37 mouse cellular contexts compared by ENCODE assay signal in the genomic region with DNA sequence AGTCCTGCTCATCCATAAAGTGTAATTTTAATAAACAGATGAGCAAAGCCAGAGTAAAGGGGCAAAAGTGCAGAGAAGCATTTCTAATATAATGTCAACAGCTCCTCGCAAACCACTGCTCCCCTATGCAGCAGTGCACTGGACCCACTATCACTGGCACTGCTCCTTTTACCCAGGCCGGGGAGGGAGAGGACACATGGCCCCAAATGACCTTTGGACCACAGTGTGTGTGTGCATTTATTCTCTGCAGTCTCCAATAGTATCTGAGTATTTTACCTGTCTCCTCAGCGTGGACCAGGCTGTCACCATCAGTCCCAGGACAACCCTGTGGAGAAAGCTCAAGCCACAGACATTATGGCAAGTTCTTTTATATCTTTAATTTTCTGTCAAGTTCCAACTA. TPM values are rescaled to one million over a fixed set of nuclear protein-coding genes. Genes with fewer than 3 reads are reported as not detected.
"Had no signal": no experiment of that assay in that cellular context is flagged by ENCODE, and none has a peak within 500 bp of the region (broad histone marks: within the 10 kb centered on the region; RNA-seq: fewer than 3 reads in every experiment).

No protein-coding gene starts in this region.

RNA-seq across cellular contexts. Expression of a gene that starts 21.7 kb away (rescaled TPM):
- total RNA-seq: gastrocnemius, adult 2 months; gastrocnemius, postnatal 10 days; gastrocnemius, postnatal 25 days; gastrocnemius, postnatal 4 days; granulocyte monocyte progenitor cell, adult 5-6 weeks; heart, adult 18-20 months; heart, adult 8-10 months; heart, postnatal 10 days; heart, postnatal 25 days; heart, postnatal 4 days; layer of hippocampus, adult 18-20 months; layer of hippocampus, adult 8-10 months; layer of hippocampus, postnatal 14 days; layer of hippocampus, postnatal 36 days; left cerebral cortex, adult 18-20 months; left cerebral cortex, adult 8-10 months; left cerebral cortex, postnatal 10 days; left cerebral cortex, postnatal 25 days; left cerebral cortex, postnatal 4 days; liver, adult 2 months had no signal
- polyA plus RNA-seq: frontal cortex, adult 2 months; heart, embryonic 10.5 days; heart, embryonic 12.5 days; heart, embryonic 14.5 days; heart, embryonic 16.5 days; hindbrain, embryonic 10.5 days; hindbrain, embryonic 12.5 days; hindbrain, embryonic 14.5 days; hindbrain, embryonic 16.5 days; intestine, embryonic 14.5 days; kidney, embryonic 15.5 days; kidney, postnatal 0 days; large intestine, adult 2 months; limb, embryonic 11.5 days; limb, embryonic 13.5 days; limb, embryonic 15.5 days; liver, adult 2 months; liver, embryonic 12.5 days had no signal

RNA-seq across cellular contexts. Expression of a gene that starts 32.9 kb away (rescaled TPM):
- total RNA-seq: gastrocnemius, adult 2 months; gastrocnemius, postnatal 10 days; gastrocnemius, postnatal 25 days; gastrocnemius, postnatal 4 days; granulocyte monocyte progenitor cell, adult 5-6 weeks; heart, adult 18-20 months; heart, adult 8-10 months; heart, postnatal 10 days; heart, postnatal 25 days; heart, postnatal 4 days; layer of hippocampus, adult 18-20 months; layer of hippocampus, adult 8-10 months; layer of hippocampus, postnatal 14 days; layer of hippocampus, postnatal 36 days; left cerebral cortex, adult 18-20 months; left cerebral cortex, adult 8-10 months; left cerebral cortex, postnatal 10 days; left cerebral cortex, postnatal 25 days; left cerebral cortex, postnatal 4 days; liver, adult 2 months had no signal
- polyA plus RNA-seq: frontal cortex, adult 2 months; heart, embryonic 10.5 days; heart, embryonic 12.5 days; heart, embryonic 14.5 days; heart, embryonic 16.5 days; hindbrain, embryonic 10.5 days; hindbrain, embryonic 12.5 days; hindbrain, embryonic 14.5 days; hindbrain, embryonic 16.5 days; intestine, embryonic 14.5 days; kidney, embryonic 15.5 days; kidney, postnatal 0 days; large intestine, adult 2 months; limb, embryonic 11.5 days; limb, embryonic 13.5 days; limb, embryonic 15.5 days; liver, adult 2 months; liver, embryonic 12.5 days had no signal

RNA-seq across cellular contexts. Expression of a gene that starts 54.7 kb away (rescaled TPM):
- total RNA-seq: gastrocnemius, adult 2 months; gastrocnemius, postnatal 10 days; gastrocnemius, postnatal 25 days; gastrocnemius, postnatal 4 days; granulocyte monocyte progenitor cell, adult 5-6 weeks; heart, adult 18-20 months; heart, adult 8-10 months; heart, postnatal 10 days; heart, postnatal 25 days; heart, postnatal 4 days; layer of hippocampus, adult 18-20 months; layer of hippocampus, adult 8-10 months; layer of hippocampus, postnatal 14 days; layer of hippocampus, postnatal 36 days; left cerebral cortex, adult 18-20 months; left cerebral cortex, adult 8-10 months; left cerebral cortex, postnatal 10 days; left cerebral cortex, postnatal 25 days; left cerebral cortex, postnatal 4 days; liver, adult 2 months had no signal
- polyA plus RNA-seq: frontal cortex, adult 2 months; heart, embryonic 10.5 days; heart, embryonic 12.5 days; heart, embryonic 14.5 days; heart, embryonic 16.5 days; hindbrain, embryonic 10.5 days; hindbrain, embryonic 12.5 days; hindbrain, embryonic 14.5 days; hindbrain, embryonic 16.5 days; intestine, embryonic 14.5 days; kidney, embryonic 15.5 days; kidney, postnatal 0 days; large intestine, adult 2 months; limb, embryonic 11.5 days; limb, embryonic 13.5 days; limb, embryonic 15.5 days; liver, adult 2 months; liver, embryonic 12.5 days had no signal
